Mouse (Mus musculus): ENCODE results near the gene Cuedc2. TPM values are rescaled to one million over a fixed set of nuclear protein-coding genes. Genes with fewer than 3 reads are reported as not detected.

The Cuedc2 gene
- polyA plus RNA-seq, 1 experiment from 2014 or later, result 274 TPM

DNA sequence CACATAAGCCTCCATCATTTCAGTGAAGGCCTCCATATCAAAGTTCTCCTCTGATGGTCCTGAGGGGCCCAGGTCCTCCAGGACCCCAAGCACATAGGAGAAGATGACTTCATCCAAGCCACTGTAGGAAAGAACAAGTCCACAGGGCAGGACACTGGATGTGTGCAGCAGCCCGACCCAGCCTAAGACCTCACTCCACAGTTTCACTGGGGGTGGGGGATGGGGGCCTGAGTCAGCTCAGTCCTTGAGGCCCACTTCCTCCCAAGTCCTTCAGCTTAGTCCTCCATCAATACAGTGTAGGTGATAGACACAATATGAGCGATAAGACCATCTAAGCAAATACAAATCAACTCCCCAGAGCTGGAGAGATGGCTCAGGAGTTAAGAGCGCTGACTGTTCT, 6.6 kb downstream of the Cuedc2 start:
- WGBS, result 87% methylated on average over 3 of the region's 3 CpGs
- H3K27me3 ChIP-seq (ENCODE audit: control insufficient read depth, insufficient read depth, low read length), result 0 out of 2 replicates have a peak, but pooled peaks cover 4% of the 10 kb centered on the region
- H3K9ac ChIP-seq (ENCODE audit: low read length), result no peak overlapping the region
- ATAC-seq (ENCODE audit: insufficient read depth, low FRiP score, low TSS enrichment) (no peak), DNase-seq (ENCODE audit: low spot score) (no peak)
- no peak overlapping the region for H3K4me3 ChIP-seq (ENCODE audit: low read depth, low read length)
- no peak overlapping the region for H3K4me2 ChIP-seq (ENCODE audit: low read depth)
- H3K4me1 ChIP-seq (ENCODE audit: control insufficient read depth, insufficient read depth, low read length), result peaks cover 16% of the 10 kb centered on the region
- H3K9me3 ChIP-seq (ENCODE audit: control insufficient read depth, low read length), result no peaks in the 10 kb centered on the region
- H3K27ac ChIP-seq (ENCODE audit: low read depth, low read length), result no peak overlapping the region
- H3K36me3 ChIP-seq (ENCODE audit: control insufficient read depth, insufficient read depth, low read length), result peaks cover 2% of the 10 kb centered on the region; the same call in 1 of the 2 replicates

DNA sequence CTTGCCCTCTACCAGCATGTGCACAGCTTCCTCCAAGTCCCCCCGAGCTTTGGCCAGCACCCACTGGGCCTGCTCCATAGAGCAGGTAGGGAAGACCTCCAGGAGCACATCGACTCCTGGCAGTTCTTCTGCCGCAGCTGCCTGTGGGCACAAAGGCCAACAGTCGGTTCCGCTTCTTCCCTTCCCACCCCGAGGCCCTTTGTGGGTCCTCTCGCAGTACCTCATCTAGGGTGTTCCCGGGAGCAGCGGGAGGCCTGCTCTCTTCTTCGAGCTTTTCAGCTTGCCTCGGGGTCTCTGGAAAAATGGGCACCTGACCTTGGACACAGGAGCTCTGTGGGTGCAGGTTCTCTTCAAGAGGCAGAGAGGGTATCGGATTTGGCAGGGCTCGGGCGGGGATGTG, 7.2 kb downstream of the Cuedc2 start:
- peaks cover 19% of the 10 kb centered on the region for H3K4me1 ChIP-seq (ENCODE audit: control insufficient read depth, insufficient read depth, low read length)
- H3K27ac ChIP-seq (ENCODE audit: low read depth, low read length), result no peak overlapping the region
- DNase-seq (ENCODE audit: low spot score), result no peak
- 92% methylated on average over 14 of the region's 14 CpGs for WGBS
- no peak overlapping the region for H3K9ac ChIP-seq (ENCODE audit: low read length)
- peaks cover 6% of the 10 kb centered on the region; the same call in 1 of the 2 replicates for H3K27me3 ChIP-seq (ENCODE audit: control insufficient read depth, insufficient read depth, low read length)
- no peak overlapping the region for H3K4me2 ChIP-seq (ENCODE audit: low read depth)
- no peak for ATAC-seq (ENCODE audit: insufficient read depth, low FRiP score, low TSS enrichment)
- peaks cover 2% of the 10 kb centered on the region; the same call in 1 of the 2 replicates for H3K36me3 ChIP-seq (ENCODE audit: control insufficient read depth, insufficient read depth, low read length)
- no peaks in the 10 kb centered on the region for H3K9me3 ChIP-seq (ENCODE audit: control insufficient read depth, low read length)
- no peak overlapping the region for H3K4me3 ChIP-seq (ENCODE audit: low read depth, low read length)

DNA sequence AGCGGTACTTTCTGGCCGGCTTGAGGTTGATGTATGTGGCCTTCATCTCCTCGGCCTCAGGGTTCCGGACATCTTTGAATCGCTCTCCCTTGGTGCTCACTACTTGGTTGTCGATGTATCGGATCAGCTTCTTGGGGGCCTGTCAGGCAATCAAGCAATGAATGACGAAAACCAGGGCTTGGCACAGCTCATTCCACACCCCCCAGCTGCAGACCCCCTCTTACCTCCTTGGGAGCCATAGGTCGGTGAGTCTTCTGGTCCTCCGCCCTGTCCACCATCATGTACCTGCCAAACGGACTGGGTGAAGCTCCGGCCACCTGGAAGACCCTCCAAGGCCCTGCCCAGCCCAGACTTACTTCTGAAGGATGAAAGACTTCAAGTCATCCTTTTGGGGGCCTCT, 7.8 kb downstream of the Cuedc2 start:
- Histone ChIP-seq H3K27ac (ENCODE audit: low read depth, low read length) (no peak overlapping the region), H3K4me3 (ENCODE audit: low read depth, low read length) (no peak overlapping the region), H3K9ac (ENCODE audit: low read length) (no peak overlapping the region), H3K27me3 (ENCODE audit: control insufficient read depth, insufficient read depth, low read length) (peaks cover 10% of the 10 kb centered on the region; the same call in 1 of the 2 replicates), H3K4me2 (ENCODE audit: low read depth) (no peak overlapping the region), H3K4me1 (ENCODE audit: control insufficient read depth, insufficient read depth, low read length) (peaks cover 20% of the 10 kb centered on the region), H3K9me3 (ENCODE audit: control insufficient read depth, low read length) (no peaks in the 10 kb centered on the region), H3K36me3 (ENCODE audit: control insufficient read depth, insufficient read depth, low read length) (peaks cover 2% of the 10 kb centered on the region; the same call in 1 of the 2 replicates)
- 95% methylated on average over 12 of the region's 12 CpGs for WGBS
- ATAC-seq (ENCODE audit: insufficient read depth, low FRiP score, low TSS enrichment) (no peak), DNase-seq (ENCODE audit: low spot score) (no peak)

- ATAC-seq (ENCODE audit: insufficient read depth, low FRiP score, low TSS enrichment), result no peak; the same call in 1 of the 2 replicates
- H3K4me2 ChIP-seq (ENCODE audit: low read depth), result peak overlapping the region; percentile 19; the same call in 1 of the 2 replicates
- H3K36me3 ChIP-seq (ENCODE audit: control insufficient read depth, insufficient read depth, low read length), result peaks cover 2% of the 10 kb centered on the region; the same call in 1 of the 2 replicates
Observed at GRCm38 (mm10) chr19:46329951-46330350, 8.6 kb downstream of the Cuedc2 start.

DNA sequence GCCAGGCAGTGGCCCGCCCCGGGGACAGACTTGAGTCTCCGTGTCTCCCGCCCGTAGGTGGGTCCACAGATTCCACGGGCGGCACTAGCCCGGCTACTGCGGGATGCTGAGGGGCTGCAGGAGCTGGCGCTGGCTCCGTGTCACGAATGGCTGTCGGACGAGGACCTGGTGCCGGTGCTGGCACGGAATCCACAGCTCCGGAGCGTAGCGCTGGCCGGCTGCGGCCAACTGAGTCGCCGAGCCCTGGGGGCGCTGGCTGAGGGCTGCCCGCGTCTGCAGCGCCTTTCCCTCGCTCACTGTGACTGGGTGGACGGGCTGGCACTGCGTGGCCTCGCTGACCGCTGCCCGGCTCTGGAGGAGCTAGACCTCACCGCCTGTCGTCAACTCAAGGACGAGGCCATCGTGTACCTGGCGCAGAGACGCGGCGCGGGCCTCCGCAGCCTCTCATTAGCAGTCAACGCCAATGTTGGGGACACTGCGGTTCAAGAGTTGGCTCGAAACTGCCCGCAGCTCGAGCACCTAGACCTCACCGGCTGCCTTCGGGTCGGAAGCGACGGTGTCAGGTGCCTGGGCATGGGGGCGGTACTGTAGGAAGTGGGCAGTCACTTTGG, 9.4 kb downstream of the Cuedc2 start:
- WGBS, result 1% methylated on average over 54 of the region's 54 CpGs
- Histone ChIP-seq H3K4me2 (ENCODE audit: low read depth) (peak overlapping the region; percentile 100), H3K9me3 (ENCODE audit: control insufficient read depth, low read length) (no peaks in the 10 kb centered on the region), H3K27me3 (ENCODE audit: control insufficient read depth, insufficient read depth, low read length) (peaks cover 25% of the 10 kb centered on the region), H3K4me1 (ENCODE audit: control insufficient read depth, insufficient read depth, low read length) (peaks cover 20% of the 10 kb centered on the region), H3K36me3 (ENCODE audit: control insufficient read depth, insufficient read depth, low read length) (peaks cover 2% of the 10 kb centered on the region; the same call in 1 of the 2 replicates), H3K9ac (ENCODE audit: low read length) (peak overlapping the region; percentile 69), H3K27ac (ENCODE audit: low read depth, low read length) (peak overlapping the region; percentile 90), H3K4me3 (ENCODE audit: low read depth, low read length) (peak overlapping the region; percentile 73)
- ATAC-seq (ENCODE audit: insufficient read depth, low FRiP score, low TSS enrichment) (peak; percentile 4; the same call in 1 of the 2 replicates), DNase-seq (ENCODE audit: low spot score) (no peak)

More at GRCm38 (mm10) chr19:46329951-46330350, 8.6 kb downstream of the Cuedc2 start:
- no peak overlapping the region for H3K27ac ChIP-seq (ENCODE audit: low read depth, low read length)
- no peaks in the 10 kb centered on the region for H3K9me3 ChIP-seq (ENCODE audit: control insufficient read depth, low read length)
- peak; percentile 87 for DNase-seq (ENCODE audit: low spot score)
- WGBS, result 6% methylated on average over 16 of the region's 16 CpGs
- H3K9ac ChIP-seq (ENCODE audit: low read length), result no peak overlapping the region
- H3K27me3 ChIP-seq (ENCODE audit: control insufficient read depth, insufficient read depth, low read length), result peaks cover 17% of the 10 kb centered on the region
- H3K4me3 ChIP-seq (ENCODE audit: low read depth, low read length), result no peak overlapping the region
- peaks cover 20% of the 10 kb centered on the region for H3K4me1 ChIP-seq (ENCODE audit: control insufficient read depth, insufficient read depth, low read length)

DNA sequence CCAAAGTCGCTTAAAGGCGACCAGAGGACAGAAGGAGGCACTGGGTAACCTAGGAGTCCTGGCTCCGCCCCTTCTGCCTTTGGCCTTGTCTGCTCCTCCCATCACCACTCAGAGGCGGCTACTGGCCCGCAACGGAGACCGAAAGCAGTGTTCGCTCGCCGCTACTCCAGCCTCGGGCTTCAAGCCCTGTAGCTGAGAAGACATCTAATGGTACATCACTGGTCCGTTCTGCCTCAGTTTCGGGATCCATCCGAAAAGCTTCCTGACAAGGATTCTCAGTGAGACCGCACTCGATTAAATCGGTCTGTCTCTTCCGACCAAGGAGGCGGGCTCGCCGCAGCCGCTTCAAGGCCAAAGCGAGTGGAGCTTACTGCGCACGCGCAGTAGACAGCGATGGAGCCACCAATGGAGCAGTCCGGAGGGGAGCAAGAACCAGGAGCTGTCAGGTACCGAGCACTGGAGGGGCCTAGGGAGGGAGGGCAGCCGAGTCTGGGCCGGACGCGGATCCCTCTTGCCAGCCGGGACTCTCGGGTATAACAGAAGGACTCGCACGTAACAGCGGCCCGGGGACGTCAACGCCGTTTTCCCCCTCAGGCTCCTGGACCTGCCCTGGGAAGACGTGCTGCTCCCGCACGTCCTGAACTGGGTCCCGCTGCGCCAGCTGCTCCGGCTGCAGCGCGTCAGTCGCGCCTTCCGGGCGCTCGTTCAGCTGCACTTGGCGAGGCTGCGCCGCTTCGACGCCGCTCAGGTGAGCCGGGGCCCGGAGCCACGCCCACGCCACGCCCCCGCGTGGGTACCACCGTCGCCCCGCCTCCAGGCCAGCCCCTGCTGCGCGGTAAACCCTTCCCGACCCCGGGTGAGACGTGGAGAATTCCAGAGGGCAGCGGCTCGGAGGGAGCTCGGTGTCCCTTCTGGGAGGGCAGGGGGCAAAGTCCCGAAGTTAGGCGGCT, 10.1 kb downstream of the Cuedc2 start, which contains the start of gene Fbxl15:
TSS of gene Fbxl15 (plus strand) at position 104 of the 950 bp plus-strand sequence.
- no peaks in the 10 kb centered on the region for H3K9me3 ChIP-seq (ENCODE audit: control insufficient read depth, low read length)
- H3K27ac ChIP-seq (ENCODE audit: low read depth, low read length), result peak within 1 kb of the TSS; percentile 90
- WGBS, result under 1% methylated on average over 77 of the region's 81 CpGs
- peaks cover 29% of the 10 kb centered on the region for H3K27me3 ChIP-seq (ENCODE audit: control insufficient read depth, insufficient read depth, low read length)
- peak within 1 kb of the TSS; percentile 69 for H3K9ac ChIP-seq (ENCODE audit: low read length)
- H3K4me2 ChIP-seq (ENCODE audit: low read depth), result peak within 1 kb of the TSS; percentile 100
- H3K4me3 ChIP-seq (ENCODE audit: low read depth, low read length), result peak within 1 kb of the TSS; percentile 73
- H3K4me1 ChIP-seq (ENCODE audit: control insufficient read depth, insufficient read depth, low read length), result peaks cover 20% of the 10 kb centered on the region
- peak; percentile 86 for ATAC-seq (ENCODE audit: insufficient read depth, low FRiP score, low TSS enrichment)
- peaks cover 2% of the 10 kb centered on the region; the same call in 1 of the 2 replicates for H3K36me3 ChIP-seq (ENCODE audit: control insufficient read depth, insufficient read depth, low read length)
- DNase-seq (ENCODE audit: low spot score), result peak; percentile 96

- peaks cover 20% of the 10 kb centered on the region for H3K4me1 ChIP-seq (ENCODE audit: control insufficient read depth, insufficient read depth, low read length)
- ATAC-seq (ENCODE audit: insufficient read depth, low FRiP score, low TSS enrichment), result no peak
Observed at GRCm38 (mm10) chr19:46327531-46328064, 10.9 kb downstream of the Cuedc2 start.

GRCm38 (mm10) chr19:46326756-46327305, 11.7 kb downstream of the Cuedc2 start, which contains the start of gene Psd:
TSS of gene Psd (minus strand) at chr19:46327156.
- Histone ChIP-seq H3K9ac (ENCODE audit: low read length) (peak within 1 kb of the TSS; percentile 69), H3K27me3 (ENCODE audit: control insufficient read depth, insufficient read depth, low read length) (peaks cover 35% of the 10 kb centered on the region), H3K27ac (ENCODE audit: low read depth, low read length) (peak within 1 kb of the TSS; percentile 90), H3K4me2 (ENCODE audit: low read depth) (peak within 1 kb of the TSS; percentile 100), H3K4me1 (ENCODE audit: control insufficient read depth, insufficient read depth, low read length) (peaks cover 26% of the 10 kb centered on the region), H3K9me3 (ENCODE audit: control insufficient read depth, low read length) (no peaks in the 10 kb centered on the region), H3K36me3 (ENCODE audit: control insufficient read depth, insufficient read depth, low read length) (peaks cover 2% of the 10 kb centered on the region; the same call in 1 of the 2 replicates), H3K4me3 (ENCODE audit: low read depth, low read length) (peak within 1 kb of the TSS; percentile 73)
- under 1% methylated on average over 35 of the region's 35 CpGs for WGBS
- DNase-seq (ENCODE audit: low spot score) (peak; percentile 76), ATAC-seq (ENCODE audit: insufficient read depth, low FRiP score, low TSS enrichment) (no peak)

More at GRCm38 (mm10) chr19:46327531-46328064, 10.9 kb downstream of the Cuedc2 start:
- H3K27ac ChIP-seq (ENCODE audit: low read depth, low read length), result peak overlapping the region; percentile 90
- H3K9ac ChIP-seq (ENCODE audit: low read length), result peak overlapping the region; percentile 69
- peak overlapping the region; percentile 73 for H3K4me3 ChIP-seq (ENCODE audit: low read depth, low read length)
- 28% methylated on average over 14 of the region's 14 CpGs for WGBS
- no peak for DNase-seq (ENCODE audit: low spot score)
- no peaks in the 10 kb centered on the region for H3K9me3 ChIP-seq (ENCODE audit: control insufficient read depth, low read length)
- H3K27me3 ChIP-seq (ENCODE audit: control insufficient read depth, insufficient read depth, low read length), result peaks cover 31% of the 10 kb centered on the region
- peak overlapping the region; percentile 100 for H3K4me2 ChIP-seq (ENCODE audit: low read depth)
- H3K36me3 ChIP-seq (ENCODE audit: control insufficient read depth, insufficient read depth, low read length), result peaks cover 2% of the 10 kb centered on the region; the same call in 1 of the 2 replicates
